Mouse (Mus musculus) gastrocnemius, postnatal 14 days (tissue): ENCODE measurements around the gene Snrnp25. TPM values are rescaled to one million over a fixed set of nuclear protein-coding genes. Genes with fewer than 3 reads are reported as not detected.
"Not testable (repeated sequence)": the region's sequence is repeated elsewhere in the genome, so short reads cannot be mapped to it uniquely, and the experiment has no call there.

Experiments
- DNase-seq: peaks from one replicate; pipeline ENCODE4 v3.0.0; 2021; ENCODE audit warnings: mixed read lengths
- intact Hi-C: fragments of 180-260 bp; cut with DNase I; formaldehyde crosslinking; loops from one replicate; pipeline ENCODE4 v1.15.1; 2025; ENCODE audit warnings: low total_unique reads
- total RNA-seq, 2 experiments: library from RNA; stranded (reverse); gene quantifications; 2 replicates each; pipeline ENCODE4 v1.2.3; 2021

The Snrnp25 gene
- total RNA-seq, 2 experiments from 2014 or later, result 8.6 to 8.9 TPM

DNA sequence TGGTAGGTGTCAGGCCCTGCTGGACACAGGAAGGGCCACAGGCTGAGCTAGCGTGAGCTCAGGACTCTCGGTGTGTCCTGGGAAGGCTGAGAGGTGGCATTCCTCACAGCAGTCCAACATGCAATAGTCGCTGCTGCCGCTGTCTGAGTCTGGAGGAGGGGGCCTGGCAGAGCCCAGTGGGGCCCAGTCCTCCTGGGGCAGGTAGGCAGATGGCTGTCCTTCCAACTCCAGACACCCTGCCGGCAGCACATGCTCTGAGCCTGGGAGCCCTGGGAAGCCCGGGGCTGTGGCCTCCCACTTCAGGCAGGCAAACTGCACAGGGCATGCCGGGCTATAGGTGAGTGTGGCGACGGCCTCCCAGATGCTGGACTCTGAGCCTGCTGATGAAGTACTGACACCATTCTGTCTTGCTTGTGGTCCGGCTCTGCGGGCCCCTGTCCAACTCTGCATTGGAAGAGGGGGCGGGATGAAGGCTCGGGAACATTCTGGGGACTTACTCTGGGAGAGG is 14.6 kb upstream of the Snrnp25 start:
- no peak for DNase-seq
- intact Hi-C loops, result no loop called here

DNA sequence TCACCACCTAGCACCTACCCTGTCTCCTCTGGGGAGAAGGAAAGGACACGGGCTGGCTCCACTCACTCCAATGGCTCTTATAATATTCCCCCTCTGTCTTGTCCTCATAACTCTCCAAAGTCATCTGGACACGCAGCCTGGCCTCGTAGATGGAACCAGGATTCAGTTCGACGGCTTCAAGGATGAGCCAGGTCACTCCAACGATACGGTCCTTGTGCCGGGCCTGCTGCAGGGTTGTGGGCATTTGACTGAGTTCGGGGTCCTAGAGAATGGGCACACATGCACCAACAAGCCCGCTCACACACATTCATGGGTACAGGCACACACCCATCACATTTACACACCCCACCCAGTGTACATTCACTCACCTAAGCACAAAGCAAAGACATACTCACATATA is 12.1 kb upstream of the Snrnp25 start:
- intact Hi-C loops, result no loop called here
- DNase-seq, result no peak

DNA sequence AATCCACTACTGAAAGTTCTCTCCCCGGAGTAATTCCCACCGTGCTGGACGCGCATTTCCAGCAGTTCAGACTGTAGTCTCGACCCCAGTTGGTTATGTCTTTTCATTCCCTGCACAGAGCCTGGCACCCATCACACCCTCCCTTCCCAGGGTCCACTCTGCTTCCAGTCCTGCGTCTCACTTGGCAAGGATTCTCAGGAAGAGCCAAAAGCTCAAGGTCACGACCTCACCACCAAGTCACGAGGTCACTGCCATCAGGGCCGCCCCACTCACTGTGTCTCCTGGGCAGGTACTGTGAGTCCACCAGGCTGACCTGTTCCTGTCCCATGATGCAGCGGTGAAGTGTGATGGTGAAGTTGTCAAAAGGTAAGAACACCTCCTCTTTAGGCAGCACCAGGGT is 11.1 kb upstream of the Snrnp25 start:
- intact Hi-C loops, result no loop called here

DNA sequence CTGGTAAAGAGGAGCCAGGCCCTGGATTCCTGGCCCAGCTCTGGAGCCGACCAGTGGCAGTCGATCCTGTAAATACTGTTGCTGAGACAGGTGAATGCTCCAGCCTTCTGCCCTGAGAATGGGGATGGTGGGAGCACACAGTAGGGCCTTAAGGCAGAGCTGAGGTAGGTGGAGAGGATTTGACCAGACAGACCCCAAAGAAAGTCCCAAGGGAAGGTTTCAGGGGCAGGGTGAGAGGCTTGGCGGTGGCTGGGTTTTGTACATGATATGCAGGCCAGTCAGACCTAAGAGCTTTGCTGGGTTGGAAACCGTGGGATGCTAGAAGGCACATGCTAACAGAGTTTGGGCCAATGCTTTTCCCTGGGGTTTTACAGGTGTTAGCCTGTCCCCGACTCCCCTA is 10.6 kb upstream of the Snrnp25 start:
- intact Hi-C loops, result loop anchor here (5.0 kb wide), 1 partner anchor 48 kb away; no protein-coding TSS in a partner anchor
- DNase-seq, result no peak

More for the DNA sequence above, 11.1 kb upstream of the Snrnp25 start:
- DNase-seq, result no peak

DNA sequence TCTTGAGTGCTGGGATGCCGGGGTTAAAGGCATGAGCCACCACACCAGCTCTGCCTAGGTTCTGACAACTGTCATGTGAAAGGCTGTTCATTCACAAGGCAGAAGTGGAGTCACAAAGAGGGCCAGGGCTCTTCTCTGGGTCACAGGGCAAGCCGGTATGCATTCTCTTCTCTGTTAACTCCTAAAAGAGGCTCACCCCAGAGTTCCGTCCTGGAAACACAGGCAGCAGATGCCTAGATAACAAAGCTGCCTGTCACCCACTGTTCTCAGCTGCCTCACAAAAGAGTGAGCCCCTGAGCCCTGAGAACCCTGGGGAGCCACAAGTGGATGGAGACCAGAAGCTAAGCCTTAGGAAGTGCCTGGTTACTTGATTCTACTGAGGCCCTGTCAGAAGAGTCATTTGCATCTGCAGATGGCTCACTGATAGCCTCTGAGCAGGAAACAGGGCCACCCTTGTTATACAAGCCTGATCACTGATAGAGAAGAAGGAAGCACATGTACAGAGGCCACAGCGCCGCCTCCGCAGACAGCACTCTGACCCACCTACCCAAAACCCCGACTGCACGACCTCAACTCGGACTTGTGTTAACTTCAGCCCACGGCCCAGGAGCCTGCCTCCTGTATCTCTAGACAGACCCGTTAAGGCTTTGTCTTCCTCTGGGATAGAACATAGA is 9.2 kb upstream of the Snrnp25 start:
- no peak for DNase-seq
- intact Hi-C loops, result loop anchor here (5.0 kb wide), 1 partner anchor 46 kb away; no protein-coding TSS in a partner anchor

DNA sequence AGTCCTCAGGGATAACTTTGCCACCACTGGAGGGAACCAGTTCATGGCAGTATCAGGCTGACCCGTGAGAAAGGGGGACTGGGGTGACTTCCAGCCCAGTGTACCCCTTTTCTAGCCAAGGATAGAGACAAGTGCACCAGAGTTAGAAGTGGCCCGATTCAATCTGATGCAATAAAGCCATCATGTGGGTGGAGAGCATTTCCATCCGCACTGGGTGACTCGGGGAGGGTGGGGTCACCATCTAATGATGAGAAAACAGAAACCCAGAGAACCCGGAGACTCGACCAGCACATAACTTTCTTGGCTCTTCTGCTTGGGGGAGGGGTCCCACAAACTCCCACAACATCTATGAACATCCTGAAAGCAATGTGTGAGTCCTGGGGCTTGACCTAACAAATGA is 8.5 kb upstream of the Snrnp25 start:
- DNase-seq, result no peak
- intact Hi-C loops, result loop anchor here (5.0 kb wide), 1 partner anchor 46 kb away; no protein-coding TSS in a partner anchor

DNA sequence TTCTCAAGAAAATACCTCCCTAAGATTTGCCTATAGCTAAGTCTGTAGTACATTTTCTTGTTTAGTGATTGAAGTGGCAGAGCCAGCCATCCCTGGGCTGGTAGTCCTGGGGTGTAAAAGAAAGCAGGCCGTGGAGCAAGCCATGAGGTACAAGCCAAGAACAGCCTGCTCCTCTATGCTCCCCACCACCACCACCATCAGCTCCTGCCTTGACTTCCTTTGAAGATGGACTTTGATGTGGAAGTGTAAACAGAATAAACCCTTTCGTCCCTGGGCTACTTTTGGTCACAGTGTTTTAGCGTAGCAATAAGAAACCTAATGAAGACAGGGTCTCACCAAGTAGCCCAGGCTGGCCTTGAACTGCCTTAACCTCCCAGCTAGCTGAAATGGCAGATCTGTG is 7.4 kb upstream of the Snrnp25 start:
- intact Hi-C loops, result loop anchor here (5.0 kb wide), 1 partner anchor 45 kb away; no protein-coding TSS in a partner anchor
- DNase-seq, result no peak

DNA sequence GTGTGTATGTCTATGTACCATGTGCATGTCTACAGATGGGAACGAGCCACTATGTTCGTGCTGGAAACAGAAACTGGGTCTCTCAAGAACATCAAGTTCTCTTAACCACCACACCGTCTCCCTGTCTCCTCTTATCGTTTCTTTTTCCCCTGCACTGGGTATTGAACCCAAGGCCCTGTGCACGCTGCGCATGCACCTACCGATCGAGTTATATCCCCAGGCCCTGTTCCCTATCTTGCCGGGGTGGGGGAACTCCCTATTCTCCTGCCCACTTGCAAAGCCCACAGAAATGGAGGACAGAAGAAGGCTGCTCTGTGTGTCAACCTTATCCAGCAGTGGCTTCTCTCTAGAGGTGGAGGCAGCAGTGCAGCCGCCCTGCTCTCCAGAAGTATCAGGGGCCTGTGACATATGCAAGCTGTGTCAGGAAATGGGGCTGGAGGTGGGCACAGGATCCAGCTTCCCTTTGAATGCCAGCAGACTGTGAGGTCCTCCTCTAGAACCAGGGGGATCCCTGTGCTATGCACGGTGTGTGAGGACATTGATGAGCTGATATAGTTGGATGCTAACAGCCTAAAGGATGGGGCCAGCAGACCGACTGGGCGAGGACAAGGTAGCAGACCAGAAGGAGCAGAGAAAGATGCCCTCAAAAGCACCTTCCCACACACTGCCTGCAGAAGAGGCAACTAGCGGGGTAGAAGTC is 6.8 kb upstream of the Snrnp25 start:
- peak; percentile 2 for DNase-seq
- intact Hi-C loops, result loop anchor here (5.0 kb wide), 1 partner anchor 44 kb away; no protein-coding TSS in a partner anchor

DNA sequence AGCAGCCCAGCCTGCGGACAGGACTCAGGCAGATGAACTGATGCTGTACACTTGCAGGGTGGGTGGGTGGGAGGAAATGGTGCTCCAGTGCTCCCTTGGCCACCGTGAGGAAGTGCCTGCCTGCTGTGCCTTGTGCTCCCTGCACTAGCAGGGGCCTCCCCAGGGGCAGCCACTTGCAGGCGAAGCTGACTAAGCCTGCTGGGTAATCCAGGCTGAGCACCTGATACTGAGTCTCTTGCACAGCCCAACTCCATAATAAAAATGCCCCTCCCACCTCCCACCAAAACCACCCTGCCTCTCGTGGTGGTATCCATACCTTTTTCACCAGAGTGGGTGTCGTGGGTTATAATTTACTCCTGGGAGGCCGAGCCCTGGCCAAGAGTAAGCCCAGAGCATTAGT is 6.0 kb upstream of the Snrnp25 start:
- intact Hi-C loops, result loop anchor here (5.0 kb wide), 1 partner anchor 43 kb away; no protein-coding TSS in a partner anchor
- peak; percentile 2 for DNase-seq

DNA sequence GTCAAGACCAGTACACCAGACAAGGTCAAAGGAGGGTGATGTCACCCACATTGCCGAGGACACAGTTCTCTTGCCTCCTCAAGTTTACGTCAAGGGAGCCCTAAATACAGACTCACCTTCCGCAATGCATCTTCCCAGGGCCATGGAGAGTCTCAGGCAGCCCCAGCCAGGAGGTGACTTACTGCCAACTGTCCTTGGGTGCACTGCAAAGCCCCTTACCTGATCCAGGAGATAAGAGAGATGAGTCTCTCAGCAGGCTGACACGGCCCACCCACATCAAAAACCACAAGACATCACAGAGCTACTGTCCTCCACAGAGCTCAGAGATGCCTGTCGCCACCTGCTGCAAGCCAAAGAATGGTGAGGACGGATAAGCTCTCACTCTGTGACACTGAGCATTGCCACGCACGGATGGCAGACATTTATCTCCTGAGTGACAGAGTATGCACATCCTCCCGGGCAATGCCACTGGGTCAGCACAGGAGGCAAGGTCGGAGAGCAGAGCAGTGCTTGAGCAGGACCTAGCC is 5.1 kb upstream of the Snrnp25 start, which contains the start of gene Il9r:
Il9r (minus strand) TSS at position 205 of the 527 bp plus-strand sequence.
- intact Hi-C loops, result no loop called here
- peak; percentile 2 for DNase-seq

DNA sequence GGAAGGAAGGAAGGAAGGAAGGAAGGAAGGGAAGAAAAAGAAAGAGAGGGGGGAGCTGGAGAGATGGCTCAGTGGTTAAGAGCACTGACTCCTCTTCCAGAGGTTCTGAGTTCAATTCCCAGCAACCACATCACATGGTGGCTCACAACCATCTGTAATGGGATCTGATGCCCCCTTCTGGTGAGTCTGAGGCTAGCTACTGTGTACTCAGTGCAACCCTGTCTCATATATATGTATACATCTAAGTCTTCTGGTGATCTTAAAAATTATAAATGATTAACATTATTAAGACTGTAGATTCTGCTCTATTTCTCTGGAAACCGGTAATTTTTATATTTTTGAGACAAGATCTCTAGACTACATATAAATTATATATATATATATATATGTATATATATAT is 4.2 kb upstream of the Snrnp25 start:
- intact Hi-C loops, DNase-seq: not testable (repeated sequence)

DNA sequence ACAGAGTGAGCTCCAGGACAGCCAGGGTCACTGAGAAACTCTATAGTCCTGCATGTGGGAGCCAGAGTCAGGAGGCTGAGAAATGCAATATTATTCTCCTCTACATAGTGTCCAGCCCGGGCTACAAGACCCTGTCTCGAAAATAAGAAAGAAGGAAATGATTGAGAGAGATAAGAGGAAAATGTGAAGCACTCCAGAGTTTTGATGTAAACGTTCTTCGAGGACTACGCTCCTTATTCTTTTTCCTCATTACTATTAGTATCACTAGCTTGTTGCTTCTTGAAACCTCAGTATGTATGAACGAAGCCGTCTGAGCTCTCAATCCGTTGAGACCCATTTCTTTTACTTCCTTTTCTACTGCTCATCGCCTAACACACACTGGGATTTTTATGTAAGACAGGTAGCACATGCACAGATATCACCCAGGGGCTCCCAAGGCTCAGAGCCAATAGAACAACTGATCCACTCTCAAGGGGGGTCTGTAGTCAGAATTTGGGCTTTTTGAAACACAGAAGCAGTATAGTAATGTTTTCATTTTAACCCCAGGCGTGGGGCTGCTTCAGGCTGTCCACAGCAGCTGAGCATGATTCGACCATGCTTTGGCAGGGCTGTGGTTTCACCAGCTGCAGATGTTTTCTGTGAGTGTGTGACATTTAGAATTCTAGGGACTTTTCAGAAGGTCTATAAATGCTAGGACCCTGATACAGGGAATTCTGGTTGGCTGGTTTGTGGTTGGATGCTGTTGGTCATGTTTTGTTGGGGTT is 3.1 kb upstream of the Snrnp25 start:
- intact Hi-C loops, result no loop called here
- DNase-seq, result peak; percentile 0

DNA sequence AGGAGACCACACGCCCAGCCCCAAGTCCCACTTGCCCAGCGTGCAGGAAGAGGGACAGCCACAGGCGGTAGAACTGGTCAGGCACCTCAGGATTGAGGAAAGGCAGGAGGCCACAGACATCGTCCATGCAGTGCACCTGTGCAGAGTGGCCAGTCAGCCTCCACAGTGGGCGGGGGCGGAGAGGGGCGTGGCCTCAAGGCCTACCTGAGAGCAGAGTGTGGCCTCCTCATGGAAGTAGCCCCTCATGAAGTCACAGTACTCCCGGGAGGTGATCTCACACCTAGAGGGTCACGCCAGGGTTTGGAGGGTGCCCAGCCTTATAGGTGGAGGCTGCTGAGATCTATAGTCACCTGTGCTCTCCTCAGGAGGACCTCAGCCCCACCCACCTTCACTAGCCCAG is 5.4 kb downstream of the Snrnp25 start:
- no peak for DNase-seq
- intact Hi-C loops, result no loop called here

DNA sequence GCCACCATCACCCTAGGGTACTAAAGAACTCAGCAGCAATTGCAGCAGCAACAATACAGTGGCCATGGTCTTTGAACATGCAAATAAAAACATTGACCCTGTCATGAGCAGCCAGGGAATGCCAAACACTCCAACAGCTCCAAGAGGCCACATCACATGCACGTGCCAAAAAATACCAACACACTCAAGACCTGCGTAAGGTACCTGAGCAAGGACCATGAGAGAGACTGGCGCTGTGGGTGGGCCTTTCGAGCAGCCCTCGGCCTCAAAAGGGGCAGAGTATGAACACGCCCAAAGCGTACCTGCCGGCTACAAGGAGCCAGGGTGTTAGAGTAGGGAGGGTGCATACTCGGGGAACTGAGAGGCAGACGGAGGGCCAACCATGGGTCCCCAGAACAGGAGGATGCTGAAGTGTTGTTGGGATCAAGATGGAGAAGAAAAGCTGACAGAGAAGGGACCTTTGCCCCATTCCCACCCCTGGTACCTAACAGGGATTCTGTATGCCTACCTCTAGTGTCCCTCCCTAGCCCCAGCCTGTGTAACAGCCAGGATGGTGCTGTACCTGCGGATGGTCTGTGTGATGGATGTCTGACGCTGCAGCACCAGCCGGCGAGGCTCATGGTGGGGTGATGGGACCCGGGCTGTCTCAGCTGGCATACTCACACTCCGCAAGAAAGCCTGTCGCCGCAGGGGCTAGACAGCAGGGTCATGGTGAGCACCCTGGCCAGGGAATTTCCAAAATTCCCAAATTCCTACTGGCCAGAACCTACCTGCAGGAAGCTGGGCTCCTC is 10.4 kb downstream of the Snrnp25 start:
- intact Hi-C loops, result no loop called here
- DNase-seq, result no peak

DNA sequence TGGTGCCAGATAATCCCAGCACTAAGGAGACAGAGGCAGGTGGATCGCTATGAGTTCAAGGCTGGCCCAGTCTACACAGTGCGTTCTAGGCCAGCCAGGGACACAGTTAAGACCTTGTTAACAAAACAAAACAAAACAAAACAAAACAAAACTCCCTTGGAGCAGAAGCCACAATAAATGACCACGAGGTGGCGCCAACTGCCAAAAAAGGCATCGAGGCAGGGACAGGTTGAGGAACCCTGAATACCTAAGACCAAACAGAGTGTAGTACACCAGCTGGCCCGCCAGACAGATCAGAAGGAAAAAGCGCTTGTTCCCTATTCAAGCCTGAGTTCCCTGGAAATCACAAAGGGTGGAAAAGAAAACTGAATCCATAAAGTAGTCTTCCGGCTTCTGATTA is 11.6 kb downstream of the Snrnp25 start:
- intact Hi-C loops, result no loop called here

DNA sequence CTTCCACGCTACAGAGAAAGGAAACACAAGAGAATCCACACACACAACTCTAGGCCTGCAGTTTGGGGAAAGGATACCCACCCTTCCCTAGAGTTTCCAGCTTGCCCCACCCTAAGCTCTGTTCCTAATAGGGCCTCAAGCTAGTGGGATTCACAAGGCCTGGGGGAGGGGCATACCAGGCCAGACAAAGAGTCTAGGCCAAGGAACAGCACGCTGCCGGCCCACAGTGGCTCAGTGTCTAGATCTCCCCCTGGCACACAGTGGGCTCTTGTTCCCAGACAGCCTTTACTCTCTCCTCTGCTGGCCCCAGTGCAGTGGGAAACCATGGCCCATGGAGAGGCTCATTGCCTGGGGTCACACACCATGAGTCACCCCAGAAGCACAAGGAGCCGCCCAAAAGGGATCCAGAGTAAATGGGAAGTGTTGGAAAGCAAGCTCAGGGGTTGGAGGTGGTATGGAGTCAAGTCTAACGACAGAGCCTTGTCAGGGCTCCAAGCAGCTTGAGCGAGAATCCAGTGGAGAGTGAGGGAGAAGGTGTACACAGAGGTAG is 13.4 kb downstream of the Snrnp25 start:
- intact Hi-C loops, result loop anchor here (2.0 kb wide), 1 partner anchor 18 kb away; no protein-coding TSS in a partner anchor
- DNase-seq, result no peak

More for the DNA sequence above, 11.6 kb downstream of the Snrnp25 start:
- DNase-seq, result peak; percentile 62

DNA sequence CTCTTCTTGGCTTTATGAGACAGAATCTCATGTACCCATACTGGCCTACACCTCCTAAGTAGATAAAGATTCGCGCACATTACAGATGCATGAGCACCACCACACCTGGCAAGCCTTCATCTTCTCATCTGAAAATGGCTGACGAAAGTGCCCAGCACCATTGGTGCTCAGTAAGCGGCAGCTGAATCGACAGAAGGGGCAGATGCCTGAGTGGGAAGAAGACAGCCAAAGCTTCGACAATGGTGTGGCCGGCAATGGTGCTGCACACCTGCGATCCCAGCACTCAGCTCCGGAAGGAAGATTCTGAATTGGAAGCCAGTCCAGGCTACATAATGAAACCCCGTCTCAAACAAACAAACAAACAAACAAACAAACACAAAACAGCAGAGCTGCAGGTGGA is 14.1 kb downstream of the Snrnp25 start:
- intact Hi-C loops, result loop anchor here (2.0 kb wide), 1 partner anchor 18 kb away; no protein-coding TSS in a partner anchor
- no peak for DNase-seq

DNA sequence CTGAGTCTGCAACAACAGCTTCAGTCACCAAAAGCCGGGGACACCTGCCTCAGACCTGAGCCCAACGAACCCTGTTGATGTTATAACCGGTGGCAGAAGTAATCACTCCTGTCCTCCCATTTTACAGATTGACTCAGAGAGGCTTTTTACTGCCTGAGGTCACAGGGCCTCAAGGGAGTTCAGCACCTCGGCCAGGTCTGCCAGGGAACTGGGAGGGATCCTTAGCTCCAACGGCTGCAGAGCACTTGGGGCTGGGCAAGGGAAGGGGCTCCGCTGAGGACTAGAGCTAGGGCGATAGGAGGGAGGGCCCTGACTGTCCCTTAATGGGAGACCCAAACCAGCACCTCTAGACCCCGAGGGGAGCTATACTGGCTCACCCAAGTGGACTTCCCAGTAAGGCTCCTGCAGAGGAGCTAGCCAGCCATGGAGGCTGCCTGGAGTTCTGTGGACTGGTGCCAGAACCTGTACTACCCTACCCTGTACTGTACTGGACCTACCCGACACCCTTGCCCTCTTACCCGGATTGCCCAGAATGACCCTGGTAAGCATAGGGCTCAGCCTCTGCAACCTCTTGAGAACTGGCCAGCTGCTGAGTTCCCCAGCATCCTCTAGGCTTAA is 15.5 kb downstream of the Snrnp25 start:
- intact Hi-C loops, result no loop called here
- no peak for DNase-seq
